Mouse (Mus musculus) C2C12 (cell line): ENCODE data around the gene Faiml.

Experiments used
- CTCF ChIP-seq: IDR thresholded peaks from one replicate; pipeline ENCODE4 v1.5.1; 2011; ENCODE audit not compliant: control insufficient read depth, insufficient read depth, insufficient read length
- FOSL1 ChIP-seq: IDR thresholded peaks from one replicate; pipeline ENCODE4 v1.8.0; 2011; ENCODE audit warnings: mild to moderate bottlenecking, low read length; ENCODE audit not compliant: poor library complexity, insufficient read depth, severe bottlenecking
- MAX ChIP-seq: IDR thresholded peaks from one replicate; pipeline ENCODE4 v1.6.1; 2011; ENCODE audit warnings: mild to moderate bottlenecking, control low read depth
- MYOD1 ChIP-seq: IDR thresholded peaks from one replicate; pipeline ENCODE4 v1.6.1; 2011; ENCODE audit warnings: low read depth; ENCODE audit not compliant: control insufficient read depth, insufficient read length
- MYOG ChIP-seq: IDR thresholded peaks from one replicate; pipeline ENCODE4 v1.6.1; 2011; ENCODE audit not compliant: control insufficient read depth, insufficient read length; ENCODE audit errors: extremely low read depth
- USF1 ChIP-seq: IDR thresholded peaks from one replicate; pipeline ENCODE4 v1.6.1; 2011; ENCODE audit warnings: low read depth, mild to moderate bottlenecking, control low read depth, moderate library complexity

GRCm38 (mm10) chr9:99221636-99222035 lies 15.4 kb downstream of the Faiml start:
- TF ChIP-seq CTCF = no peak
- TF ChIP-seq USF1 = no peak
- TF ChIP-seq FOSL1 = no peak
- TF ChIP-seq MAX = no peak
- no peak for TF ChIP-seq MYOD1
- TF ChIP-seq MYOG = no peak
